ENCODE assay signal across 8 mouse cellular contexts in the genomic region with DNA sequence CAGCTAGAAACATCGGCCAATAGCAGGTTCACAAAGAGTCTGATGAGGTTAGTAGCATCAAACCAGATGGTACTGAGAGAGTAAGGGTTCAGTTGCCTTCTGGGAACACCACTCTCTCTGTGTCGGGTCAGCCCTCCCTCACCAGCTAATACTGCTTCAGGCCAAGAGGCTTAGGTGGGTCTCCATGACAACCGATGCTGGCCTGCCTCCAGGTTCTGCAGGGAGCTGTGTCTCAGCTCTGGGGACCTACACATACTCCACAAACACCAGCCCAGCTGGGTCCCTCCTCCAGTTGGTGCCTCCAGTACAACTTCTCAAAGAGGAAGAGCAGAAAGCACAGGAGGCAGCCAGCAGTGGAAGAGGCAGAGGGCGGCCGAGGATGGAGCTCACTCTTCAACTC. TPM values are rescaled to one million over a fixed set of nuclear protein-coding genes. Genes with fewer than 3 reads are reported as not detected.
DNase-seq lines count a peak whose midpoint lies in the region; ATAC-seq lines count a peak whose summit lies in the region.

A gene (plus strand): TSS at position 184 of the 400 bp plus-strand sequence.

- H3K4me1 ChIP-seq in embryonic facial prominence, embryonic 14.5 days (ENCODE audit: control insufficient read depth, insufficient read depth, low read length), result peaks cover 29% of the 10 kb centered on the region
- peaks cover 9% of the 10 kb centered on the region for H3K4me1 ChIP-seq in hindbrain, embryonic 16.5 days (ENCODE audit: control insufficient read depth, insufficient read depth, low read depth, low read length)
- H3K4me1 ChIP-seq in midbrain, embryonic 13.5 days (replicated peaks), result peaks cover 46% of the 10 kb centered on the region

- no peaks in the 10 kb centered on the region for H3K27me3 ChIP-seq in embryonic facial prominence, embryonic 14.5 days (replicated peaks; ENCODE audit: control insufficient read depth, insufficient read depth, low read length)
- no peaks in the 10 kb centered on the region for H3K27me3 ChIP-seq in hindbrain, embryonic 16.5 days (replicated peaks; ENCODE audit: control insufficient read depth, insufficient read depth, low read length)
- no peaks in the 10 kb centered on the region; the same call in 1 of the 2 replicates for H3K27me3 ChIP-seq in midbrain, embryonic 13.5 days

- peak; percentile 46 to 67 for DNase-seq in left cerebral cortex, adult 18-20 months (ENCODE audit: low spot score in 2 of 2)
- no peak for DNase-seq in left cerebral cortex, adult 11 months (ENCODE audit: low spot score)
- DNase-seq in embryonic facial prominence, embryonic 14.5 days (ENCODE audit: low spot score), result peak; percentile 90
- no peak for DNase-seq in T-cell, adult 2 months (ENCODE audit: low spot score)
- DNase-seq in cerebellum, postnatal 36 days, result no peak

- no peaks in the 10 kb centered on the region for H3K9me3 ChIP-seq in embryonic facial prominence, embryonic 14.5 days (ENCODE audit: control insufficient read depth, low read length)
- no peaks in the 10 kb centered on the region for H3K9me3 ChIP-seq in hindbrain, embryonic 16.5 days (ENCODE audit: control insufficient read depth, low read length)
- no peaks in the 10 kb centered on the region for H3K9me3 ChIP-seq in midbrain, embryonic 13.5 days

- WGBS in embryonic facial prominence, embryonic 14.5 days, result 41% methylated on average over 5 of the region's 5 CpGs
- 35% methylated on average over 5 of the region's 5 CpGs for WGBS in hindbrain, embryonic 16.5 days
- WGBS in midbrain, embryonic 13.5 days, result 31% methylated on average over 5 of the region's 5 CpGs

- H3K27ac ChIP-seq in embryonic facial prominence, embryonic 14.5 days (replicated peaks; ENCODE audit: low read depth, low read length), result no peak within 1 kb of the TSS
- H3K27ac ChIP-seq in hindbrain, embryonic 16.5 days (ENCODE audit: low read depth, low read length), result no peak within 1 kb of the TSS
- peak within 1 kb of the TSS; percentile 45; the same call in 1 of the 2 replicates for H3K27ac ChIP-seq in midbrain, embryonic 13.5 days

- H3K9ac ChIP-seq in embryonic facial prominence, embryonic 14.5 days (ENCODE audit: low read depth, low read length), result no peak within 1 kb of the TSS
- H3K9ac ChIP-seq in hindbrain, embryonic 16.5 days (ENCODE audit: low read depth, low read length), result no peak within 1 kb of the TSS
- 0 out of 2 replicates have a peak within 1 kb of the TSS, but pooled peaks have one; percentile 0 for H3K9ac ChIP-seq in midbrain, embryonic 13.5 days (replicated peaks)

- H3K36me3 ChIP-seq in embryonic facial prominence, embryonic 14.5 days (ENCODE audit: control insufficient read depth, insufficient read depth, low read length), result no peaks in the 10 kb centered on the region
- no peaks in the 10 kb centered on the region for H3K36me3 ChIP-seq in hindbrain, embryonic 16.5 days (ENCODE audit: control insufficient read depth, insufficient read depth, low read length)
- no peaks in the 10 kb centered on the region for H3K36me3 ChIP-seq in midbrain, embryonic 13.5 days

- H3K4me3 ChIP-seq in embryonic facial prominence, embryonic 14.5 days (ENCODE audit: low read depth, low read length), result no peak within 1 kb of the TSS
- no peak within 1 kb of the TSS for H3K4me3 ChIP-seq in hindbrain, embryonic 16.5 days (ENCODE audit: low read length)
- H3K4me3 ChIP-seq in midbrain, embryonic 13.5 days (replicated peaks), result no peak within 1 kb of the TSS

- peak; percentile 70 for ATAC-seq in embryonic facial prominence, embryonic 14.5 days (ENCODE audit: low read depth)
- peak; percentile 61 for ATAC-seq in hindbrain, embryonic 16.5 days
- ATAC-seq in midbrain, embryonic 13.5 days, result peak; percentile 73
- no peak for ATAC-seq in megakaryocyte progenitor cell, adult 5-6 weeks (replicated peaks; ENCODE audit: poor library complexity)

- no peak within 1 kb of the TSS for H3K4me2 ChIP-seq in embryonic facial prominence, embryonic 14.5 days (ENCODE audit: low read depth, low read length)
- H3K4me2 ChIP-seq in hindbrain, embryonic 16.5 days (ENCODE audit: low read length), result no peak within 1 kb of the TSS
- H3K4me2 ChIP-seq in midbrain, embryonic 13.5 days (replicated peaks), result peak within 1 kb of the TSS; percentile 23; the same call in 1 of the 2 replicates

RNA-seq across cellular contexts. Expression of the gene that starts here (rescaled TPM):
- under 1 TPM; 0.14 to 0.37 TPM for total RNA-seq in left cerebral cortex, adult 18-20 months (2021)
- 5.0 and 6.0 TPM in 2 replicates for polyA plus RNA-seq in embryonic facial prominence, embryonic 14.5 days (2014; fragmentation: Nextera tagmentation; extraction: Ambion mirVana)
- 3.7 and 4.1 TPM in 2 replicates for polyA plus RNA-seq in hindbrain, embryonic 16.5 days (2015; fragmentation: Nextera tagmentation; extraction: Ambion mirVana)
- 1.8 and 3.1 TPM in 2 replicates for polyA plus RNA-seq in midbrain, embryonic 13.5 days (2015; fragmentation: Nextera tagmentation; extraction: Ambion mirVana)
- total RNA-seq in megakaryocyte progenitor cell, adult 5-6 weeks (2015), result not detected in 2 replicates
- not detected in 2 replicates for total RNA-seq in megakaryocyte progenitor cell, adult 5-6 weeks (2017)

Comparison
In these comparisons a context has a peak if more than half of its experiments do, and no peak if none do; other contexts are left out.
1. Peak in DNase-seq in left cerebral cortex, adult 18-20 months; RNA of the gene not detected or under 1 TPM.